Mouse (Mus musculus): ENCODE data around the gene Gnpnat1. TPM values are rescaled to one million over a fixed set of nuclear protein-coding genes. Genes with fewer than 3 reads are reported as not detected.

Gene Gnpnat1
- total RNA-seq, 2 experiments from 2014 or later, result 18.4 to 19.3 TPM

DNA sequence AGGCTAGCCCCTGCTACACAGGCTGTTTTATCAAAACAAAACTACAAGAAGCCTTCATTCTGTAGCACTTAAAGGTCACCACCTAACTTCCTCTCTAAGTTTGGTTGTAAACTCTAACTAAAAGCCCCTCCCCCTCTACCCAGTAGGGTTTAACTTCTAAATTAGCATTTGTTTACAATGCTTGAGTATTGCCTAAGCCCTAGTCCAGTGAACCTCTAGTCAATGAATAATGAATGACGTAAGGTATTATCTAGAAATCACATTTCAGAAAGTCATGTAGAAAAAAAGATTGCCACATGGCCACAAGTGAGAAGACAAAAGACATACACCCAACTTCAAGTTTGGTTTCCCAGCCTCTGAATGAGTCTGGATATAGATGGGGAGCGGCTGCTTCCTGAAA is 17.2 kb downstream of the Gnpnat1 start:
- DNase-seq (ENCODE audit: low spot score in 2 of 2), result no peak
- Histone ChIP-seq H3K27ac (peak overlapping the region; percentile 90; the same call in 1 of the 2 replicates), H3K4me3 (peak overlapping the region; percentile 97)
- TF ChIP-seq CTCF (conservative IDR thresholded peaks at IDR 0.05), result no peak

DNA sequence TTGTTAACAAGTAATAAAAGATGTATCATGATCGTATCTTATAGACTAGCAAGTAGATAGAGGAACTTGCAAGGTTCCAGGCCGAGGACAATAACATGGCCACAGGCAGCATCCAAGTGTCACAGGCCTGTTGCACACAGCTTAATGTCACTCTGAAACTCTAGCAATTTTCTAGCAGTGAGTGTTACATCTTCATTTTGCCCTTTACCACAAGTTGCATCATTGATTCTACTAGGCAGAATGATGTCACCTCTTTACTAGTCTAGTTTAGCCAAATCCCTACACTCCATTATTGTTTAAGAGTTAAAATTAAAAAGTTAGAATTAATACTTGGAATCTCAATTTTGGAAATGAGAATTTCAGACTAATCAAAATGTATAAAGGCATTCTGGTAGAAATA is 19.1 kb downstream of the Gnpnat1 start:
- H3K4me3 ChIP-seq, result no peak overlapping the region
- no peak for DNase-seq (ENCODE audit: low spot score in 2 of 2)
- TF ChIP-seq CTCF (conservative IDR thresholded peaks at IDR 0.05), result no peak

DNA sequence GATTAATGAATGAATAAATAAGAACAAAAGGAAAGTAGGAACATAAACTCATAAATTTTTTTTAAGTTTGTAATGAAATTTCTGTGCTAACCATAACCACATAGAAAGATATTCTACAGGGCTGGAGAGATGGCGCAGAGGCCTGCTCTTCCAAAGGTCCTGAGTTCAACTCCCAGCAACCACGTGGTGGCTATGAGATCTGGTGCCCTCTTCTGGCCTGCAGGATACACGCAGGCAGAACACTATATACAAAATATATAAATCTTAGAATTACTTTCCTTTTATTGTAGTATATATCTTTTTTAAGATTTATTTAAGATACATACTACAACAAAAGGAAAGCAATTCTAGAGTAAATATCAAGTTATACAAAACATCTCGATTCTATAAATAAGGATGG is 21.8 kb downstream of the Gnpnat1 start:
- no peak for DNase-seq (ENCODE audit: low spot score in 2 of 2)
- H3K4me3 ChIP-seq, result no peak overlapping the region
- TF ChIP-seq CTCF (conservative IDR thresholded peaks at IDR 0.05), result peak; percentile 72
- no peak overlapping the region for H3K27ac ChIP-seq

More for the DNA sequence above, 19.1 kb downstream of the Gnpnat1 start:
- H3K27ac ChIP-seq, result no peak overlapping the region

DNA sequence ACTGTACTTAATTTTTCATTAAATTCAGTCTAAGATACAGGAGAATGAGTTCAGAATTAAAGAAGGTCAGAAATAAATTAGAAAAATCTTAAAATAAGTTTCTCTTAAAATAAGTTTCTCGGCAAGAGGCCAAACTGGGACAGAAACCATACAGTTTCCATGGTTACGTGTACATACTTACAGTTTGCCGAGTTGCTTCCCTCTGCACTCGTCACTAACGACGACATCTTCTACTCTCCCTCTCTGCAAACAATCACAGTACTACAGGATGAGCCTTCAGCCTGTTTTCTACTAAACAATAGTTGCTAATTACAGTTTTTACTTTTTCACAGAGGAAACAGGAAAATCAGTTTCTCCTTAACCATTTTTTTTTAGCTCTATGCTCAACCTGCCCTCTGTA is 24.0 kb downstream of the Gnpnat1 start:
- DNase-seq (ENCODE audit: low spot score in 2 of 2), result no peak
- H3K4me3 ChIP-seq, result no peak overlapping the region
- no peak for TF ChIP-seq CTCF (conservative IDR thresholded peaks at IDR 0.05)
- H3K27ac ChIP-seq, result no peak overlapping the region

DNA sequence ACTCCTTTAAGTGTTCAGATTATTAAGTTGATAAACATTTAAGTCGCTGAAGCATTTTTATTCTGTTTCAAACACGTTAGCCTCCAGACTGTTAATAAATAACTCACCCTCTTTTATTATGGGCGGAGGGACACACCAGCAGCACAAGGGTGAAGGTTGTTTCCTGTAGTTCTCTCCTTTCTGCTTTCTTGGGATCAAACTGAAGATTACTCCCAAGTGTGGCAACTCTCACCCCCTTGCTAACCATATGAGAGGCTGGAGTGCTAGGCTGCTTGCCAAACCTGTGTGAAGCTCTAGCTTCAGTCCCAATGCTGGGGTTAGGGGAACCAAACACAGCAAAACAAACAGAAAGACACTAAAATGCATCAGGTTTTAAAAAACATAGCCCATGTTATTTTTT is 25.9 kb downstream of the Gnpnat1 start:
- no peak overlapping the region for H3K27ac ChIP-seq
- no peak overlapping the region for H3K4me3 ChIP-seq
- no peak for TF ChIP-seq CTCF (conservative IDR thresholded peaks at IDR 0.05)
- DNase-seq (ENCODE audit: low spot score in 2 of 2), result no peak

DNA sequence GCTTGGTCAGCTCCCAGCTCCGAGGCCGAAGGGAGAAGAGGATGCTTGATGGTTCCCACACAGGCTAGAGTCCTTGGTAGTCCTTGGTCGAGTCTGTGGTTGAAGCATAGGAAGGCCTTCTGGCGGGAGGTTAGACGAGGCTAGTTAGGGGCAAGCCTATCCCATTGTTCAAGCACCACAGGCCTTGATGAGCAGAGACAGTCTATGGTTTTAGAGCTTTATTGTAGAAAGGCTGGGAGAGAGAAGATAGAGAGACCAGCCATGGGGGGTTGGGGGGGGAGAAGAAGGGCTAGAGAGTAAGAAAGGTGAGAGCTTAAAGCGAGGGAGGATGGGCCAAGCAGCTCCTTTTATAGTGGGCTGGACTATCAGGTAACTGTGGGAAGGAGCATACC is 39.5 kb downstream of the Gnpnat1 start:
- TF ChIP-seq CTCF (conservative IDR thresholded peaks at IDR 0.05), result no peak

DNA sequence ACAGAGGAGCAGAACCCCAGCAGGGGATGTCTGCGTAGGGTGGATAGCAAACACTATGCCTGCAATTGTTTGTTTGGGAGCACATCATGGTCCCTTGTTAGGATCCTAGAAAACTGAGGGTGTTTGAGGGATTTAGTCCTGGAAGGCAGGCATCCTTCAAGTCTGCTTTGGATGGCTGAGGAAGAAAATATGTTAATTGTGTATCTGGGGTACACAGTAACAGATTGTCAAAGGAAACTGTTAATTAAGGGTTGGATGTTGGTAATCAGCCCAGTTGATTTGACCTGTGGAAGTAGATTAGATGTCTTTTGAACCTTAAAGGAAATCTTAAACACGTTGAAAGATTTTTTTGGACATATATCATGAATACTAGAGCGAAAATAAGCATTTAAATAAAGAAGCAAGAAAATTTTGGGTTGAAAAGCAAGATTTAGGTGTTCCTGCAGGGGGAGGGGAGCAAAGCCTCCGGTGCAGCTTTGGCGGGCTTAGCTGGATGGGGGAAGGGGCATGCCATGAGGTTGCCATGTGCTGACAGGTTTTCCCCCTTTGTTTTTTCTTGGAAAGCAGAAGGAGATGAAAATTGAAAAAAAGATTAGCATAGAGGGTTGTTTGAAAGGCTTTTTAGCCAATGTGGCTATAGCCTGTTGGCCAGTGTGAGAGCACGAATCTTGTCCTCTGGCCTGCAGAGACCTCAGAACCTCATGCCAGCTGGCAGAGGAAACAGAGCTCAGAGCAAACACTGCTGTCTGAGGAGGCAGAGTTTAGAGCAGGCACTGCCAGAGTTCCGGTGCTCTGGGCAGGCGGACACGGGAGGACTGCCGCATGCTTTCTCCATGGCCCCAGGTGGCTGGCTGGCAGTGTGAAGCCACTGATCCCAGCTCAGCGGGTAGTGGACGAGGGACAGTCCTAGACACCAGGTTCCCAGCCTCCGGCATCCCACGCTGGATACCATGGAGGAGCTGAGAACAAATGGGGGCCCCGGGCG is 40.2 kb downstream of the Gnpnat1 start:
- DNase-seq (ENCODE audit: low spot score in 2 of 2), result no peak

More for the DNA sequence above, 39.5 kb downstream of the Gnpnat1 start:
- no peak for DNase-seq (ENCODE audit: low spot score in 2 of 2)
- no peak overlapping the region for H3K27ac ChIP-seq
- H3K4me3 ChIP-seq, result no peak overlapping the region

DNA sequence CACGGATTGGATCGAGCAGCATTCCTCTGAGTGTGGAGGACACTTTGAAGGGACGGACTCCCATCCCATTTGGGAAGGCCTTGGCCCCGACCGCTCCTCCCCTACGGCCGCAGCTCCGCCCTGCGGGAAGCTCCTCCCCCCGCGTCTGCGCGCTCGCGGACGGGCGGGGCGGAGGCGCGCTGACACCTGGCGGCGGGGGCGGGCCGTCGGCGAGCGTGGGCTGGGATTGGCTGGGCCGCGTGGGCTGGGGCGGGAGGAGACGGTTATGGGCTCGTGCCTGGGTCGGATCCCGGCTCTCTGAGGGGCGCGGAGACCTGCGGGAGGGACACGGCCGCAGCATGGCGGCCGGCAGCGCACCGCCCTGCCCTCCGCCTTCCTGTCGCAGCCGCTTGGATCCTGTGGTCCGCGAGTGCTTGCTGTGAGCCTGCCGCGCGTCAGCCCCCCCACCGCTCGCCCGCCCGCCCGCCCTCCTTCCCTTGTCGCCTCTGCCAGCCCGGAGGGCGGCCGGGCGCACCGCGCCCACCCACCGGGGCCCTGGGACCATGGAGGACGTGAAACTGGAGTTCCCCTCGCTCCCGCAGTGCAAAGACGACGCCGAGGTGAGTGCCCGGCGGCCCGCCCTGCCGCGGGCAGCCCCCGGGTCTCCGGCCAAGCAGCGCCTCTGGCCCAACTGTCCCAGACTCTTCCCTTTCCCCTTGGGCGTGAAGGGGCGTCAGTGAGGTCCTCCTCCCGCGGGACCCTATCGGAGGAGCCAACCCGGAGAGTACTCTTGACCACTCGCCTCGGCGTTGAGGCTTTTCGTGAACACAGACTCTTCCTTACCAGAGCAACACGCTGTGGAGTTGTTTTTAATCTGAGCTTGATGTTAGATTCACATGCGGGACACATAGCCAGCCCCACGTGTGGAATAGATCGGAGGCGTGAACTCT is 53.5 kb downstream of the Gnpnat1 start, which contains the start of gene Styx:
Styx (plus strand) TSS at position 163 of the 929 bp plus-strand sequence.
- H3K4me3 ChIP-seq, result peak within 1 kb of the TSS; percentile 82
- H3K27ac ChIP-seq, result peak within 1 kb of the TSS; percentile 89
- no peak; the same call in 1 of the 2 replicates for TF ChIP-seq CTCF (conservative IDR thresholded peaks at IDR 0.05)
- DNase-seq (ENCODE audit: low spot score in 2 of 2), result peak; percentile 91 to 96

More for the DNA sequence above, 40.2 kb downstream of the Gnpnat1 start:
- no peak overlapping the region for H3K4me3 ChIP-seq
- no peak for TF ChIP-seq CTCF (conservative IDR thresholded peaks at IDR 0.05)
- no peak overlapping the region for H3K27ac ChIP-seq

DNA sequence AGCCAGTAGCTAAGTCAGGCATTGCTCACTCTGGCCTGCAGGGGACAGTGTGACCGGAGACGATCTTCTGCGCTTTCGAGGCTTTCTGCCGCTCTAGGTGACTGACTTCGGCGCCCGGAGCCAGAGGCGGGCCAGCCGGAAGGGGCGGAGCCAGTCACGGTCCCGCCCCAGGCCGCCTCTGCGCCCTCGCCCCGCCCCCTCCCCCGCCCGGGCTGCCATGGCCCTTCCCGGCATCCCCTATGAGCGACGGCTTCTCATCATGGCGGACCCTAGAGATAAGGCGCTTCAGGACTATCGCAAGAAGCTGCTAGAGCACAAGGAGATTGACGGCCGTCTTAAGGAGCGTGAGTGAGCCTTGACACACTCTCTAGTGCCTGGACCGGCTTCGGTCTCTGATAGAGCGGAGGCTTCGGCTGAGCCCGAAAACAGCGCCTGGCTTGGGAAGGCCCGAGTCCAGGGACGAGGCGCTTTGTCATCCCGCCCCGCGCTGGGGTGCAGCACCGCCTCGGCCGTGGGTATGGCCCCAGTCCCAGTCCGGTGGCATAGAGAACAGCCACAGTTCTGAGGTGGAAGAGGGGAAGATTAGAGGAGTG is 75.0 kb downstream of the Gnpnat1 start, which contains the start of gene Psmc6:
Psmc6 (plus strand) TSS at position 200 of the 593 bp plus-strand sequence.
- peak; percentile 87 to 89 for DNase-seq (ENCODE audit: low spot score in 2 of 2)
- peak; percentile 84 for TF ChIP-seq CTCF (conservative IDR thresholded peaks at IDR 0.05)
- Histone ChIP-seq H3K27ac (peak within 1 kb of the TSS; percentile 94), H3K4me3 (peak within 1 kb of the TSS; percentile 90)

DNA sequence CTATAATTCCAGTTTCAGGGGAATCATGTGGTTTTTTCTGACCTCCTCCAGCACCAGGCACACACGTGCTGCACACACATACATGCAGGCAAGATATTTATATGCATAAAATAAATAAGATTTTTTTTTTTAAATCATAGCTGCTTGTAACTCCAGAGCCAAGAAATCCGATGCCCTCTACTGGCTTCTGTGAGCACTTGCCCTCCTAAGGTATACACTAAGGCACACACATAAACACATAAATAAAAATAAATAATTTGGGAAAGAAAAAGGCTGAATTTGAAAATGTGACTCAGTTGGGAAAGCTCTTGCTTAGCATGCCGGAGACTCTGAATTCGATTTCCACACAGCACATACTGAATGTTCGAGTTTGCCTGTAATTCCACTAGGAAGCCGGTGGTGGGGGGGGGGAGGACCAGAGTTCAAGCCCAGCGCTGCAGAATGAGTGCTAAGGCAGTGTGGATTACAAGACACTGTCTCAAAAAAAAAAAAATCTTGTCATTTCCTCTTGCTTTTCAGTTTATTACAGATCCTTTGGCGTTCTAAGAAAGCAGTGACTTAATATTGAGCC is 75.6 kb downstream of the Gnpnat1 start:
- TF ChIP-seq CTCF (conservative IDR thresholded peaks at IDR 0.05), result no peak
- no peak for DNase-seq (ENCODE audit: low spot score in 2 of 2)
- Histone ChIP-seq H3K4me3 (peak overlapping the region; percentile 90), H3K27ac (peak overlapping the region; percentile 46; the same call in 1 of the 2 replicates)

DNA sequence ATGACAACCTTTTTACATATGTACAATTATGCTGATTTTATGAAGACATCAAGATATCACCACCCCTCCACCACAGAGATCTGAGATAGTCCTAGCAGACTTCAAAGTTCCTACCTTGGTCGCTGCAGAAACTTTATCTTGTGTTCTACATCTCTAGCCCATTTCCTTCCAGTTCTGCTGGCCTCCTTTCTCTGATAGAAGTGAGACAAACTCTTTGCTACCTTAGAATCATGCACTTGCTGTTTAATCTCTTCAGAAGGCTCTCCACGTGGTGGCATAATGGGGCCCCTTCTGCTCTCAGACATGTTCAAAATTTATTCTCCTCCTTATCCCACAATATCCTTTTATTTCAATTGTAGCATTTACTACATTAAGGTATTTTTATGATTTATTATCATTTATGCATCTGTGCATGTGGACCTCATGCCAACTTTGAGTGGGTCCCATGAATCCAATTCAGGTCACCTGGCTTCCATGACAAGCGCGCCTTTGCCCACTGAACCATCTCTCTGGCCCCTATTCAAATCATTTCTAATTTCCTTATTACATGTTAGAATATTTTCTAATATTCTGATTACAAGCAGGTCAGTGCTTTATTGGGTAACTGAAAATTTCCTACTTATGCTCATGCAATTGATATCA is 76.5 kb downstream of the Gnpnat1 start:
- TF ChIP-seq CTCF (conservative IDR thresholded peaks at IDR 0.05), result no peak

More for the DNA sequence above, 76.5 kb downstream of the Gnpnat1 start:
- Histone ChIP-seq H3K4me3 (no peak overlapping the region), H3K27ac (no peak overlapping the region)
- DNase-seq (ENCODE audit: low spot score in 2 of 2), result no peak

Small RNA genes lying within 50 kb of the gene (microRNA-seq; reads per million reads assigned to microRNA genes)
- gene Gm25353, result 0 reads per million in 2 experiments

Other genes starting within 250 kb of the Gnpnat1 start
- gene Gpr137c, start 185.2 kb downstream of the Gnpnat1 start, total RNA-seq (2021), result 10 to 100 TPM; 23.3 to 23.4 TPM
- 10 to 100 TPM; 57.8 to 75.5 TPM for gene Txndc16, start 184.6 kb downstream of the Gnpnat1 start, total RNA-seq (2021)
- gene Ero1l, start 86.1 kb downstream of the Gnpnat1 start, total RNA-seq (2021), result 10 to 100 TPM; 30.9 to 37.6 TPM
- 10 to 100 TPM; 98.8 to 99.6 TPM for gene Psmc6, start 75.1 kb downstream of the Gnpnat1 start, total RNA-seq (2021)
- 10 to 100 TPM; 14.7 to 16.7 TPM for gene Styx, start 53.8 kb downstream of the Gnpnat1 start, total RNA-seq (2021)
- gene Fermt2, start 125.2 kb upstream of the Gnpnat1 start, total RNA-seq (2021), result 100 to 1,000 TPM in 1 of 2 experiments, 10 to 100 TPM in 1; 90.8 to 100 TPM

All from layer of hippocampus, adult 2 months (tissue).